ENCODE assay signal across 8 mouse cellular contexts in genomic region chr16:4878192-4878885, GRCm38 (mm10). TPM values are rescaled to one million over a fixed set of nuclear protein-coding genes. Genes with fewer than 3 reads are reported as not detected.
DNase-seq lines count a peak whose midpoint lies in the region; ATAC-seq and TF ChIP-seq lines count a peak whose summit lies in the region.

No protein-coding gene starts in this region.

- H3K9me3 ChIP-seq in heart, embryonic 11.5 days (replicated peaks; ENCODE audit: control insufficient read depth, low read length) = no peaks in the 10 kb centered on the region
- no peaks in the 10 kb centered on the region for H3K9me3 ChIP-seq in midbrain, embryonic 16.5 days (replicated peaks; ENCODE audit: control insufficient read depth, low read length, poor library complexity, severe bottlenecking)

- peaks cover 10% of the 10 kb centered on the region for H3K36me3 ChIP-seq in heart, embryonic 11.5 days (ENCODE audit: control insufficient read depth, insufficient read depth, low read length)
- peaks cover 6% of the 10 kb centered on the region; the same call in 1 of the 2 replicates for H3K36me3 ChIP-seq in liver, adult 2 months (ENCODE audit: control insufficient read depth, insufficient read depth, low read length)
- peaks cover 4% of the 10 kb centered on the region for H3K36me3 ChIP-seq in midbrain, embryonic 16.5 days (ENCODE audit: control insufficient read depth, insufficient read depth, low read length)

- intact Hi-C loops in heart, postnatal 10 days (cut with DNase I) = no loop called here

- no peaks in the 10 kb centered on the region for H3K27me3 ChIP-seq in heart, embryonic 11.5 days (ENCODE audit: control insufficient read depth, insufficient read depth, low read length)
- H3K27me3 ChIP-seq in liver, adult 2 months (ENCODE audit: control insufficient read depth, insufficient read depth, low read length) = no peaks in the 10 kb centered on the region
- H3K27me3 ChIP-seq in midbrain, embryonic 16.5 days (ENCODE audit: control insufficient read depth, insufficient read depth, low read depth, low read length) = no peaks in the 10 kb centered on the region

- H3K4me1 ChIP-seq in heart, embryonic 11.5 days (ENCODE audit: control insufficient read depth, insufficient read depth, low read length) = peaks cover 29% of the 10 kb centered on the region
- peaks cover 7% of the 10 kb centered on the region for H3K4me1 ChIP-seq in bone marrow, adult 2 months (ENCODE audit: control insufficient read depth, insufficient read depth, low read length)
- H3K4me1 ChIP-seq in liver, adult 2 months (ENCODE audit: control insufficient read depth, insufficient read depth, low read length) = peaks cover 27% of the 10 kb centered on the region
- H3K4me1 ChIP-seq in midbrain, embryonic 16.5 days (ENCODE audit: control insufficient read depth, insufficient read depth, low read length) = peaks cover 25% of the 10 kb centered on the region

- H3K79me2 ChIP-seq in liver, adult 2 months (ENCODE audit: control insufficient read depth, insufficient read depth, low read length) = peaks cover 20% of the 10 kb centered on the region; the same call in 1 of the 2 replicates

- WGBS in heart, embryonic 11.5 days (ENCODE audit: insufficient replicate concordance) = 14% methylated on average over 5 of the region's 5 CpGs
- 6% methylated on average over 5 of the region's 5 CpGs for WGBS in bone marrow, adult 2 months
- 10% methylated on average over 5 of the region's 5 CpGs for WGBS in liver, adult 2 months
- 29% methylated on average over 5 of the region's 5 CpGs for whole genome bisulfite sequencing in midbrain, embryonic 16.5 days

- peak overlapping the region; percentile 100 for H3K27ac ChIP-seq in heart, embryonic 11.5 days (ENCODE audit: low read depth, low read length)
- peak overlapping the region; percentile 63; the same call in 1 of the 2 replicates for H3K27ac ChIP-seq in bone marrow, adult 2 months (ENCODE audit: control insufficient read depth, insufficient read depth, low read depth, low read length, poor library complexity)
- peak overlapping the region; percentile 90 for H3K27ac ChIP-seq in liver, adult 2 months (replicated peaks; ENCODE audit: insufficient read depth, low read depth, low read length)
- peak overlapping the region; percentile 98 for H3K27ac ChIP-seq in midbrain, embryonic 16.5 days (ENCODE audit: low read length)

- TF ChIP-seq CTCF in bone marrow, adult 2 months (IDR thresholded peaks at IDR 0.05; ENCODE audit: control insufficient read depth, insufficient read depth, low read length) = no peak
- no peak for TF ChIP-seq CTCF in liver, adult 2 months (IDR thresholded peaks at IDR 0.05; ENCODE audit: low read depth, low read length)

- no peak for ATAC-seq in heart, embryonic 11.5 days (replicated peaks; ENCODE audit: insufficient number of reproducible peaks, low FRiP score, low TSS enrichment)
- ATAC-seq in hematopoietic stem cell, adult 5-6 weeks (replicated peaks in 1 of 2; ENCODE audit: insufficient read depth in 1 of 2, low FRiP score in 2 of 2, low TSS enrichment in 1 of 2, low read depth in 1 of 2, poor library complexity in 2 of 2, severe bottlenecking in 2 of 2) = peak; percentile 14 to 25; a peak in 2 of 4 replicates
- ATAC-seq in midbrain, embryonic 16.5 days = no peak

- H3K9ac ChIP-seq in heart, embryonic 11.5 days (ENCODE audit: low read depth, low read length) = peak overlapping the region; percentile 96
- H3K9ac ChIP-seq in liver, adult 2 months (ENCODE audit: low read depth, low read length) = peak overlapping the region; percentile 93
- peak overlapping the region; percentile 82 for H3K9ac ChIP-seq in midbrain, embryonic 16.5 days (ENCODE audit: low read depth, low read length)

- 0 out of 2 replicates have a peak, but pooled peaks have one; percentile 17 for TF ChIP-seq POLR2A in bone marrow, adult 2 months (IDR thresholded peaks at IDR 0.05; ENCODE audit: borderline replicate concordance, control insufficient read depth, low read depth, low read length)
- 0 out of 2 replicates have a peak, but pooled peaks have one; percentile 8 for TF ChIP-seq POLR2A in liver, adult 2 months (IDR thresholded peaks at IDR 0.05; ENCODE audit: extremely low read depth, insufficient read depth, low read length)

- peak overlapping the region; percentile 87 for H3K4me3 ChIP-seq in heart, embryonic 11.5 days (ENCODE audit: low read depth, low read length)
- H3K4me3 ChIP-seq in bone marrow, adult 2 months (replicated peaks; ENCODE audit: control insufficient read depth, low read depth, low read length) = peak overlapping the region; percentile 98
- H3K4me3 ChIP-seq in liver, adult 2 months (ENCODE audit: insufficient read depth, low read depth, low read length) = peak overlapping the region; percentile 76
- peak overlapping the region; percentile 83 for H3K4me3 ChIP-seq in midbrain, embryonic 16.5 days (ENCODE audit: low read depth, low read length)

- peak overlapping the region; percentile 93 for H3K4me2 ChIP-seq in heart, embryonic 11.5 days
- H3K4me2 ChIP-seq in midbrain, embryonic 16.5 days (ENCODE audit: low read length) = peak overlapping the region; percentile 80

- no peak for DNase-seq in heart, postnatal 10 days
- peak; percentile 61 for DNase-seq in liver, adult 2 months (ENCODE audit: extremely low read depth, low read depth, low spot score)
- peak; percentile 48 for DNase-seq in urinary bladder, postnatal 25 days (ENCODE audit: low spot score)
- DNase-seq in left cerebral cortex, adult 18-20 months (ENCODE audit: low spot score in 2 of 2) = no peak

RNA-seq across cellular contexts. Expression of gene Ubald1, which starts 1.8 kb away (rescaled TPM):
- polyA plus RNA-seq in heart, embryonic 11.5 days (2014; fragmentation: Nextera tagmentation; extraction: Ambion mirVana) = 27.4 and 28.8 TPM in 2 replicates
- total RNA-seq in heart, postnatal 10 days (2021) = 10 to 100 TPM; 19.7 to 23.1 TPM
- polyA plus RNA-seq in bone marrow, adult 2 months (2011; ENCODE audit: insufficient read depth, insufficient read length, low replicate concordance, missing spikeins) = 19.4 and 38.1 TPM in 2 replicates
- total RNA-seq in hematopoietic stem cell, adult 5-6 weeks (2017) = 24.3 and 40.4 TPM in 2 replicates
- total RNA-seq in liver, adult 2 months (2014; rRNA removed) = 4.0 and 7.1 TPM in 2 replicates
- 13.6 and 15.5 TPM in 2 replicates for polyA plus RNA-seq in liver, adult 2 months (2012; rRNA removed)
- polyA plus RNA-seq in midbrain, embryonic 16.5 days (2015; fragmentation: Nextera tagmentation; extraction: Ambion mirVana) = 54.9 and 63.3 TPM in 2 replicates
- 10 to 100 TPM; 86.5 to 95.6 TPM for total RNA-seq in left cerebral cortex, adult 18-20 months (2021)

RNA-seq across cellular contexts. Expression of gene Mgrn1, which starts 7.7 kb away (rescaled TPM):
- 96.8 and 112 TPM in 2 replicates for polyA plus RNA-seq in heart, embryonic 11.5 days (2014; fragmentation: Nextera tagmentation; extraction: Ambion mirVana)
- 100 to 1,000 TPM; 186 to 187 TPM for total RNA-seq in heart, postnatal 10 days (2021)
- polyA plus RNA-seq in bone marrow, adult 2 months (2011; ENCODE audit: insufficient read depth, insufficient read length, low replicate concordance, missing spikeins) = 12.9 and 22.1 TPM in 2 replicates
- total RNA-seq in hematopoietic stem cell, adult 5-6 weeks (2017) = 16.5 and 26.0 TPM in 2 replicates
- total RNA-seq in liver, adult 2 months (2014; rRNA removed) = 28.2 and 42.8 TPM in 2 replicates
- 59.0 and 71.0 TPM in 2 replicates for polyA plus RNA-seq in liver, adult 2 months (2012; rRNA removed)
- polyA plus RNA-seq in midbrain, embryonic 16.5 days (2015; fragmentation: Nextera tagmentation; extraction: Ambion mirVana) = 118 and 126 TPM in 2 replicates
- total RNA-seq in left cerebral cortex, adult 18-20 months (2021) = 100 to 1,000 TPM; 213 to 223 TPM

RNA-seq across cellular contexts. Expression of gene 4930562C15Rik, which starts 43.1 kb away (rescaled TPM):
- 0.25 and 0.79 TPM in 2 replicates for polyA plus RNA-seq in heart, embryonic 11.5 days (2014; fragmentation: Nextera tagmentation; extraction: Ambion mirVana)
- total RNA-seq in heart, postnatal 10 days (2021) = not detected
- polyA plus RNA-seq in bone marrow, adult 2 months (2011; ENCODE audit: insufficient read depth, insufficient read length, low replicate concordance, missing spikeins) = 1.7 TPM in 1 of 2 replicates, not detected in the other
- 3.4 TPM in 1 of 2 replicates, not detected in the other for total RNA-seq in hematopoietic stem cell, adult 5-6 weeks (2017)
- not detected in 2 replicates for total RNA-seq in liver, adult 2 months (2014; rRNA removed)
- not detected in 2 replicates for polyA plus RNA-seq in liver, adult 2 months (2012; rRNA removed)
- polyA plus RNA-seq in midbrain, embryonic 16.5 days (2015; fragmentation: Nextera tagmentation; extraction: Ambion mirVana) = 0.26 and 0.36 TPM in 2 replicates
- not detected for total RNA-seq in left cerebral cortex, adult 18-20 months (2021)

Comparison
In these comparisons a context has a peak if more than half of its experiments do, and no peak if none do; other contexts are left out.
1. ATAC-seq: peak in hematopoietic stem cell, adult 5-6 weeks (2 of 2); none in heart, embryonic 11.5 days (single experiment) and midbrain, embryonic 16.5 days (single experiment).
2. DNase-seq: peak in liver, adult 2 months (single experiment) and urinary bladder, postnatal 25 days (single experiment); none in heart, postnatal 10 days (0 of 2) and left cerebral cortex, adult 18-20 months (0 of 2).
3. Peak in every context shown above with its lines, with median percentiles within 50 percentile points of each other: H3K27ac ChIP-seq, H3K4me3 ChIP-seq and H3K9ac ChIP-seq.